Mouse (Mus musculus): ENCODE results near the gene Arhgef2. TPM values are rescaled to one million over a fixed set of nuclear protein-coding genes. Genes with fewer than 3 reads are reported as not detected.
A peak's percentile ranks its signal among the peaks of the same experiment; 100 is the strongest.

Arhgef2 gene
- polyA plus RNA-seq, 1 experiment from 2014 or later = 104 TPM

- Histone ChIP-seq H3K36me3 (ENCODE audit: control insufficient read depth, insufficient read depth, low read length) (no peaks in the 10 kb centered on the region), H3K4me3 (ENCODE audit: low read depth, low read length) (no peak overlapping the region), H3K27me3 (ENCODE audit: control insufficient read depth, insufficient read depth, low read depth, low read length) (no peaks in the 10 kb centered on the region), H3K4me2 (ENCODE audit: low read length) (no peak overlapping the region), H3K27ac (ENCODE audit: low read length) (no peak overlapping the region), H3K4me1 (ENCODE audit: control insufficient read depth, insufficient read depth, low read length) (peaks cover 4% of the 10 kb centered on the region; the same call in 1 of the 2 replicates), H3K9me3 (replicated peaks; ENCODE audit: control insufficient read depth, low read length, poor library complexity, severe bottlenecking) (no peaks in the 10 kb centered on the region), H3K9ac (ENCODE audit: low read depth, low read length) (no peak overlapping the region)
- no peak for ATAC-seq
- 74% methylated on average over 5 of the region's 5 CpGs for WGBS
These were observed 9.4 kb downstream of the Arhgef2 start for GRCm38 (mm10) chr3:88615117-88615516.

GRCm38 (mm10) chr3:88615902-88616391 is 10.2 kb downstream of the Arhgef2 start:
- H3K36me3 ChIP-seq (ENCODE audit: control insufficient read depth, insufficient read depth, low read length) = no peaks in the 10 kb centered on the region
- no peak for ATAC-seq
- H3K9me3 ChIP-seq (replicated peaks; ENCODE audit: control insufficient read depth, low read length, poor library complexity, severe bottlenecking) = no peaks in the 10 kb centered on the region
- 38% methylated on average over 9 of the region's 9 CpGs for WGBS
- no peak overlapping the region for H3K4me2 ChIP-seq (ENCODE audit: low read length)
- H3K4me1 ChIP-seq (ENCODE audit: control insufficient read depth, insufficient read depth, low read length) = peaks cover 8% of the 10 kb centered on the region; the same call in 1 of the 2 replicates
- no peaks in the 10 kb centered on the region for H3K27me3 ChIP-seq (ENCODE audit: control insufficient read depth, insufficient read depth, low read depth, low read length)
- no peak overlapping the region for H3K9ac ChIP-seq (ENCODE audit: low read depth, low read length)
- no peak overlapping the region for H3K27ac ChIP-seq (ENCODE audit: low read length)
- H3K4me3 ChIP-seq (ENCODE audit: low read depth, low read length) = no peak overlapping the region

- Histone ChIP-seq H3K9ac (ENCODE audit: low read depth, low read length) (no peak overlapping the region), H3K27ac (ENCODE audit: low read length) (no peak overlapping the region), H3K4me2 (ENCODE audit: low read length) (no peak overlapping the region), H3K4me3 (ENCODE audit: low read depth, low read length) (no peak overlapping the region), H3K36me3 (ENCODE audit: control insufficient read depth, insufficient read depth, low read length) (no peaks in the 10 kb centered on the region), H3K27me3 (ENCODE audit: control insufficient read depth, insufficient read depth, low read depth, low read length) (no peaks in the 10 kb centered on the region), H3K9me3 (replicated peaks; ENCODE audit: control insufficient read depth, low read length, poor library complexity, severe bottlenecking) (no peaks in the 10 kb centered on the region), H3K4me1 (ENCODE audit: control insufficient read depth, insufficient read depth, low read length) (peaks cover 8% of the 10 kb centered on the region; the same call in 1 of the 2 replicates)
- ATAC-seq = no peak
- 82% methylated on average over 3 of the region's 3 CpGs for WGBS
These were observed 11.3 kb downstream of the Arhgef2 start for GRCm38 (mm10) chr3:88616951-88617500.

GRCm38 (mm10) chr3:88618074-88618871 is 12.5 kb downstream of the Arhgef2 start:
- Histone ChIP-seq H3K9ac (ENCODE audit: low read depth, low read length) (no peak overlapping the region), H3K4me2 (ENCODE audit: low read length) (no peak overlapping the region), H3K9me3 (replicated peaks; ENCODE audit: control insufficient read depth, low read length, poor library complexity, severe bottlenecking) (no peaks in the 10 kb centered on the region), H3K27me3 (ENCODE audit: control insufficient read depth, insufficient read depth, low read depth, low read length) (no peaks in the 10 kb centered on the region), H3K4me1 (ENCODE audit: control insufficient read depth, insufficient read depth, low read length) (peaks cover 8% of the 10 kb centered on the region; the same call in 1 of the 2 replicates), H3K4me3 (ENCODE audit: low read depth, low read length) (no peak overlapping the region), H3K36me3 (ENCODE audit: control insufficient read depth, insufficient read depth, low read length) (no peaks in the 10 kb centered on the region), H3K27ac (ENCODE audit: low read length) (no peak overlapping the region)
- ATAC-seq = no peak
- 77% methylated on average over 8 of the region's 8 CpGs for WGBS

GRCm38 (mm10) chr3:88619113-88620097 is 13.6 kb downstream of the Arhgef2 start:
- Histone ChIP-seq H3K4me1 (ENCODE audit: control insufficient read depth, insufficient read depth, low read length) (peaks cover 17% of the 10 kb centered on the region), H3K4me3 (ENCODE audit: low read depth, low read length) (no peak overlapping the region), H3K27me3 (ENCODE audit: control insufficient read depth, insufficient read depth, low read depth, low read length) (no peaks in the 10 kb centered on the region), H3K36me3 (ENCODE audit: control insufficient read depth, insufficient read depth, low read length) (no peaks in the 10 kb centered on the region), H3K4me2 (ENCODE audit: low read length) (no peak overlapping the region), H3K27ac (ENCODE audit: low read length) (no peak overlapping the region), H3K9ac (ENCODE audit: low read depth, low read length) (no peak overlapping the region), H3K9me3 (replicated peaks; ENCODE audit: control insufficient read depth, low read length, poor library complexity, severe bottlenecking) (no peaks in the 10 kb centered on the region)
- ATAC-seq = no peak
- WGBS = 46% methylated on average over 9 of the region's 9 CpGs

- Histone ChIP-seq H3K27me3 (ENCODE audit: control insufficient read depth, insufficient read depth, low read depth, low read length) (no peaks in the 10 kb centered on the region), H3K27ac (ENCODE audit: low read length) (peak overlapping the region; percentile 91), H3K9ac (ENCODE audit: low read depth, low read length) (peak overlapping the region; percentile 96), H3K4me2 (ENCODE audit: low read length) (peak overlapping the region; percentile 94), H3K4me3 (ENCODE audit: low read depth, low read length) (peak overlapping the region; percentile 93), H3K9me3 (replicated peaks; ENCODE audit: control insufficient read depth, low read length, poor library complexity, severe bottlenecking) (no peaks in the 10 kb centered on the region), H3K36me3 (ENCODE audit: control insufficient read depth, insufficient read depth, low read length) (no peaks in the 10 kb centered on the region), H3K4me1 (ENCODE audit: control insufficient read depth, insufficient read depth, low read length) (peaks cover 26% of the 10 kb centered on the region)
- 14% methylated on average over 15 of the region's 15 CpGs for WGBS
- peak; percentile 4; the same call in 1 of the 2 replicates for ATAC-seq
These were observed 14.6 kb downstream of the Arhgef2 start for GRCm38 (mm10) chr3:88620146-88620991.

GRCm38 (mm10) chr3:88620992-88621536 is 15.3 kb downstream of the Arhgef2 start:
- H3K4me2 ChIP-seq (ENCODE audit: low read length) = peak overlapping the region; percentile 94
- H3K4me1 ChIP-seq (ENCODE audit: control insufficient read depth, insufficient read depth, low read length) = peaks cover 33% of the 10 kb centered on the region
- H3K4me3 ChIP-seq (ENCODE audit: low read depth, low read length) = peak overlapping the region; percentile 93
- under 1% methylated on average over 56 of the region's 64 CpGs for WGBS
- H3K9me3 ChIP-seq (replicated peaks; ENCODE audit: control insufficient read depth, low read length, poor library complexity, severe bottlenecking) = no peaks in the 10 kb centered on the region
- peak overlapping the region; percentile 96 for H3K9ac ChIP-seq (ENCODE audit: low read depth, low read length)
- H3K27me3 ChIP-seq (ENCODE audit: control insufficient read depth, insufficient read depth, low read depth, low read length) = no peaks in the 10 kb centered on the region
- no peaks in the 10 kb centered on the region for H3K36me3 ChIP-seq (ENCODE audit: control insufficient read depth, insufficient read depth, low read length)
- ATAC-seq = peak; percentile 75
- peak overlapping the region; percentile 91 for H3K27ac ChIP-seq (ENCODE audit: low read length)
